ENCODE assay signal across 20 mouse cellular contexts in genomic region chr7:98862994-98863393, GRCm38 (mm10). TPM values are rescaled to one million over a fixed set of nuclear protein-coding genes. Genes with fewer than 3 reads are reported as not detected.
"Had no signal": no experiment of that assay in that cellular context is flagged by ENCODE, and none has a peak within 500 bp of the region (broad histone marks: within the 10 kb centered on the region; RNA-seq: fewer than 3 reads in every experiment).

No protein-coding gene starts in this region.

- H3K27me3 ChIP-seq: lung, embryonic 15.5 days; stomach, embryonic 15.5 days had no signal

- H3K27ac ChIP-seq: kidney, postnatal 0 days; layer of hippocampus, adult 2 months; limb, embryonic 15.5 days; liver, embryonic 14.5 days; lung, embryonic 15.5 days; stomach, embryonic 15.5 days had no signal

- H3K36me3 ChIP-seq: limb, embryonic 15.5 days; lung, embryonic 15.5 days; stomach, embryonic 15.5 days had no signal

- H3K4me3 ChIP-seq: layer of hippocampus, adult 2 months; limb, embryonic 15.5 days; lung, embryonic 15.5 days; stomach, embryonic 15.5 days had no signal

- H3K9me3 ChIP-seq: limb, embryonic 15.5 days; lung, embryonic 15.5 days; stomach, embryonic 15.5 days had no signal

- DNase-seq: kidney, adult 18-20 months; kidney, adult 9 months; kidney, postnatal 25 days; layer of hippocampus, adult 9-11 months; liver, postnatal 0 days; lung, postnatal 10 days; lung, postnatal 36 days; midbrain, embryonic 14.5 days; right cerebral cortex, adult 18-20 months; right cerebral cortex, postnatal 14 days; right cerebral cortex, postnatal 4 days; thymus, postnatal 25 days had no signal

RNA-seq across cellular contexts. Expression of gene Wnt11, which starts 28.1 kb away (rescaled TPM):
- total RNA-seq: megakaryocyte progenitor cell, adult 5-6 weeks; megakaryocyte-erythroid progenitor cell, adult 5-6 weeks had no signal
